Mouse (Mus musculus) forebrain, postnatal 0 days (tissue): ENCODE data around the gene Crygc. TPM values are rescaled to one million over a fixed set of nuclear protein-coding genes. Genes with fewer than 3 reads are reported as not detected.
"Not testable (repeated sequence)": the region's sequence is repeated elsewhere in the genome, so short reads cannot be mapped to it uniquely, and the experiment has no call there.

Source experiments
- ATAC-seq: fragments of 200-750 bp; cut with Nextera tagmentation; 2 replicates; pipeline ENCODE4 v1.8.0; 2017; ENCODE audit warnings: mild to moderate bottlenecking, moderate library complexity
- DNase-seq: peaks from one replicate; pipeline ENCODE4 v3.0.0-alpha.2; 2015
- H3K27ac ChIP-seq: fragments of 300-500 bp; sonication (generic); 2 replicates; pipeline ENCODE4 v1.5.1; 2014; ENCODE audit warnings: low read depth, mild to moderate bottlenecking, antibody characterized with exemption, low read length, moderate library complexity, mixed read lengths
- H3K27me3 ChIP-seq: fragments of 300-500 bp; sonication (generic); 2 replicates; pipeline ENCODE4 v1.6.1; 2014; ENCODE audit warnings: mild to moderate bottlenecking, low read length, mixed read lengths; ENCODE audit not compliant: insufficient read depth
- H3K36me3 ChIP-seq: fragments of 300-500 bp; sonication (generic); 2 replicates; pipeline ENCODE4 v1.6.1; 2014; ENCODE audit warnings: mild to moderate bottlenecking, moderate library complexity; ENCODE audit not compliant: insufficient read depth
- H3K4me1 ChIP-seq: fragments of 300-500 bp; sonication (generic); 2 replicates; pipeline ENCODE4 v1.6.1; 2014; ENCODE audit warnings: antibody characterized with exemption; ENCODE audit not compliant: insufficient read depth
- H3K4me2 ChIP-seq: fragments of 300-500 bp; sonication (generic); 2 replicates; pipeline ENCODE4 v1.6.1; 2014; ENCODE audit warnings: low read depth, mild to moderate bottlenecking, moderate library complexity
- H3K4me3 ChIP-seq: fragments of 300-500 bp; sonication (generic); 2 replicates; pipeline ENCODE4 v1.5.1; 2014; ENCODE audit warnings: low read depth, low read length, mixed read lengths
- H3K9ac ChIP-seq: fragments of 300-500 bp; sonication (generic); 2 replicates; pipeline ENCODE4 v1.6.1; 2014; ENCODE audit warnings: mild to moderate bottlenecking
- H3K9me3 ChIP-seq: fragments of 300-500 bp; sonication (generic); 2 replicates; pipeline ENCODE4 v1.6.1; 2016; ENCODE audit warnings: low read length
- CTCF ChIP-seq: sonication (generic); IDR thresholded peaks from 2 replicates; pipeline ENCODE4 v1.5.1; 2016; ENCODE audit warnings: antibody characterized with exemption, control low read depth, low read depth
- WGBS: fragments of 180-500 bp; shearing (Covaris S2); extraction: QIAGEN DNeasy Blood & Tissue Kit; methylation state at CpG from one replicate; pipeline ENCODE4 v1.1.7; 2014; 5-methylcytosine and 5-hydroxymethylcytosine counted together
- polyA plus RNA-seq: library from polyadenylated mRNA; unstranded; fragments of >200 nt; fragmentation: Nextera tagmentation; extraction: Ambion mirVana; gene quantifications from 2 replicates; pipeline ENCODE4 v1.2.1, GENCODE M21; 2015
- total RNA-seq: library from RNA; depleted of rRNA; stranded (reverse); fragments of >200 nt; gene quantifications from 2 replicates; pipeline ENCODE4 v1.2.3, GENCODE M21; 2014

The Crygc gene
- total and polyA plus RNA-seq, 2 experiments from 2014 or later, result not detected

DNA sequence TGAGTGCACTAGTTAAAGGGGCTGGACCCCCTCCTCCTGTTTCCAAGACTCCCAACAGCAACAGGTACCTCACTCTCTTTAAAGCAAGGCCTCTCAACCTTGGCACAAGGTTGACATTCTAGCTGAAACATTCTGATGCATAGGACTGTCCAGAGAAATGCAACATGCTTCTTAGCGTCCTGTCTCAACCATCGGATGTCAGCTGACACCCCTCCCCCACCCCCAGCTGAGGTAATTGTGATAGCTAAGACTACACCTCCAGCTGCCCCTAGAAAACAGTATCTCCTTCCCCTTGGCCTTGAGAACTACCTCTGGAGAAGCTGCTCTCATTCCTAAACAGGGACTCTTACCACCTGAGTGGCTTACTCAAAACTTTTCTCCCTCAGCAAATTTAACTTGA lies 21.3 kb downstream of the Crygc start:
- TF ChIP-seq CTCF, result no peak
- WGBS, result 36% methylated on average over 2 of the region's 2 CpGs
- H3K4me3 ChIP-seq, result no peak overlapping the region

DNA sequence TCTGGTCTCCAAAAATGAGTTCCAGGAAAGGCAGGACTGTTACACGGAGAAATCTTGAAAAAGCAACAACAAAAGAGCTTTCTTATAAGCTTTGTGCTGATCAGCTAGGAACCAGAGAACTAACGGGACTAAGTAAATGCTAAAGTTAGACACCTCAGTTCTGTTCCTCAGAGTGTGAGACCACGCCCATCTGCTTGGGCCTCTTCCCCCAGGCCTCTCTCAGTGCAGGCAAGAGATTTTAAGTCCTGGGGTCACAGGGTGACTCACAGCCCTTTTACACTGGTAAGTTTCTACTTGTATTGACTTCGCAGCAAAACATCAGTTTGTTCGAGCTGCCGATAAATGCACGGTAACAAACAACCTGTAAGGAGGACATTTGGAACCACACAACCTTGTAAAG lies 21.8 kb downstream of the Crygc start:
- no peak for ATAC-seq
- no peaks in the 10 kb centered on the region for H3K4me1 ChIP-seq
- H3K9me3 ChIP-seq, result no peaks in the 10 kb centered on the region
- TF ChIP-seq CTCF, result no peak
- no peaks in the 10 kb centered on the region for H3K36me3 ChIP-seq
- WGBS, result 53% methylated on average over 7 of the region's 7 CpGs
- no peak overlapping the region for H3K9ac ChIP-seq
- no peaks in the 10 kb centered on the region for H3K27me3 ChIP-seq
- H3K4me3 ChIP-seq, result no peak overlapping the region
- H3K27ac ChIP-seq, result no peak overlapping the region
- DNase-seq, result no peak
- H3K4me2 ChIP-seq, result no peak overlapping the region

More for the DNA sequence above, 21.3 kb downstream of the Crygc start:
- no peak for ATAC-seq
- H3K9me3 ChIP-seq, result no peaks in the 10 kb centered on the region
- no peak for DNase-seq
- no peak overlapping the region for H3K4me2 ChIP-seq
- no peaks in the 10 kb centered on the region for H3K36me3 ChIP-seq
- no peak overlapping the region for H3K9ac ChIP-seq
- H3K27me3 ChIP-seq, result no peaks in the 10 kb centered on the region
- H3K4me1 ChIP-seq, result no peaks in the 10 kb centered on the region
- no peak overlapping the region for H3K27ac ChIP-seq

DNA sequence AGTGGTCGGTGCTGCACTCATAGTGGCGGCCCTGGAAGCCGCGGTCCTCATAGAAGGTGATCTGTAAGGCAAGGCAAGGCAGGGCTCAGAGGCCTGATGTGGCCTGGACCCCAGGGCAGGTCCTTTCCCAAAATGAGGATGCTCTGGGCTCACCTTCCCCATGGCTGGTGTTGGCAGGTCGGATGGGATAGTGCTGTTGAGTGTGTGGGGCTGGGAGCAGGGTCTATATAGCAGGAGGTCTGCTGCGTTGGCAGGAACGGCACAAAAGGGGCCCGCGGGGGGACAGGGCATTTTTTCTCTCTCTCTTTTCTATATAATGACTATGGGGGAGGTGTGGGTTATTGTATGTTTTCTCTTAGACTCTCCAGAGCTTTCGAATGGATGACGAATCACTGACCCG lies 22.5 kb downstream of the Crygc start, which contains the start of gene Cryge:
TSS of gene Cryge (minus strand) at position 198 of the 400 bp plus-strand sequence.
- not testable (repeated sequence) for H3K9ac ChIP-seq, H3K27me3 ChIP-seq, ATAC-seq, H3K4me3 ChIP-seq, H3K4me2 ChIP-seq, H3K36me3 ChIP-seq, H3K4me1 ChIP-seq, H3K9me3 ChIP-seq, DNase-seq, H3K27ac ChIP-seq
- 20% methylated on average over 8 of the region's 12 CpGs for WGBS

DNA sequence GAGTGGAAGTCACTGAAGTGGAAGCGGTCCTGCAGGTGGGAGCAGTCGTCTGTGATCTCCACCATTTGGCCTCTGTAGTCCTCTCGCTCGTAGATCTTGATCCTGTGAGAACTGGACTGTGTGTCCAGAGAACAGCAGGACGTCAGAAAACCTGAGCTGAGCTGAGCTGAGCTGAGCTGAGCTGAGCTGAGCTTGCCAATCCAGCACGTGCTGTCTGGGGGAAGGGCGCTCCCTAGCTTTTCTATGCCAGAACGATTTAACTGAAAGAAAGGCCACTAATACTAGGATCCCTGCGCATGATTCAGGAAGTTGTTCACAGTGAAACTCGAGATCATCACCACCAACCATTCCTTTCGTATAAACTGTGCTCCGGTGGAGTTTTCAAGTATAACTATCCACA lies 24.7 kb downstream of the Crygc start:
- 61% methylated on average over 12 of the region's 12 CpGs for WGBS
- no peak for TF ChIP-seq CTCF
- no peaks in the 10 kb centered on the region for H3K27me3 ChIP-seq
- DNase-seq (no peak), ATAC-seq (peak; percentile 40; the same call in 1 of the 2 replicates)
- no peaks in the 10 kb centered on the region for H3K4me1 ChIP-seq
- no peak overlapping the region for H3K4me2 ChIP-seq
- no peak overlapping the region for H3K9ac ChIP-seq
- H3K9me3 ChIP-seq, result no peaks in the 10 kb centered on the region
- H3K36me3 ChIP-seq, result no peaks in the 10 kb centered on the region
- no peak overlapping the region for H3K4me3 ChIP-seq
- H3K27ac ChIP-seq, result no peak overlapping the region

DNA sequence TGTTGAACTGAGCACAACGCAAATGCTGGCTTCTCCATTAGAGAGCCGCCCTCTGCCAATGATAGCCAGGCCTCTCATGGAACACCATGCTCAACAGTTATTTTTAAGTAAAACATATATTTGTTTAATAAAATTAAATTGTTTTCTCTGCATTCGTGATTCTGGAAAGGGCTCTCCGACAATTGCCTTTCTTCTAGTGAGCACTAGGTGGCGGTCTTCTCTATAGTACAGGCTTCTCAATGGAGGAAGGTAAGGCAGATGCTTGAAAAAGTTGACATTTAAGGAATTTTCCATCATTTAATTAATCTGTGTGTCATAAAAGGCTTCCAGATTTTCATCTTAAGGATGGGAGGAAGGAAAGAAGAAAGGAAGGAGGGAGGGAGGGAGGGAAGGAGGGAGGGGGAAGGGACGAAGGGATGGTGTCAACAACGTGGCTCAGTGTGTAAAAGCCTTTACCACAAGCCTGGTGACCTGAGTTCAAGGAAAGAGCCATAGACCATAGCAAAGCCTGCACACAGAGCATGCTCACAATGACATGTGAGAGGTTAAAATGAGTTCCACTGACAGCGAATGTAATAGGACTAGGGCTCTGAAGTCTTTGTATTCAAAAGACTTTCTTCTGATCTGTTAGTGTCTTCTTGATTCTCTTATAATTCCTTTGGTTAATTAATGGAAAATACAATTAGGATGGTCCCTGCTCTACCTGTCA lies 26.9 kb downstream of the Crygc start:
- H3K36me3 ChIP-seq, result no peaks in the 10 kb centered on the region
- H3K4me3 ChIP-seq, result no peak overlapping the region
- no peaks in the 10 kb centered on the region for H3K9me3 ChIP-seq
- H3K9ac ChIP-seq, result no peak overlapping the region
- no peaks in the 10 kb centered on the region for H3K4me1 ChIP-seq
- peak; percentile 61; the same call in 1 of the 2 replicates for ATAC-seq
- TF ChIP-seq CTCF, result peak; percentile 71
- DNase-seq, result peak; percentile 26
- no peak overlapping the region; the same call in 1 of the 2 replicates for H3K4me2 ChIP-seq
- H3K27me3 ChIP-seq, result no peaks in the 10 kb centered on the region
- WGBS, result 39% methylated on average over 8 of the region's 8 CpGs
- H3K27ac ChIP-seq, result no peak overlapping the region

DNA sequence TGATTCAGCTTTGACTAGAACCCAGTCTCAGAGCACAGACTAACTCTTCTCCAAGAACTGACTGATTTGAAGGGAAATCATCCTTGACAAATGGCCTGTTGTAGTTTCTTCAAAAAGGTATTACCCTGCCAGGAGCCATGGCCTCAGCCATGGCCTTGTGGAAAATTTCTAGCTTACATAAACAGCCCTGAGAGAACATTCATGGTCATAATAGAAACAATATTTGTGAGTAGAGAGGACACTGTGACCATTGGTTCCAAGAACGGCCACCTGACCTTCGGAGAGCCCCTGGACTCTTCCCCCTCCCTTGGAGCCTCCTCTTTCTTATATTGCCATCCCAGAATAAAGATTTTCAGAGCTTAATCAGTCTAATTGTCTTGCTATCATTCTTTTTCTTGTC lies 30.1 kb downstream of the Crygc start:
- Histone ChIP-seq H3K9me3 (no peaks in the 10 kb centered on the region), H3K36me3 (no peaks in the 10 kb centered on the region), H3K27me3 (no peaks in the 10 kb centered on the region), H3K4me3 (no peak overlapping the region), H3K4me2 (no peak overlapping the region), H3K27ac (no peak overlapping the region), H3K9ac (no peak overlapping the region), H3K4me1 (no peaks in the 10 kb centered on the region)
- ATAC-seq (no peak), DNase-seq (no peak)
- 77% methylated on average over 2 of the region's 2 CpGs for WGBS
- TF ChIP-seq CTCF, result no peak

DNA sequence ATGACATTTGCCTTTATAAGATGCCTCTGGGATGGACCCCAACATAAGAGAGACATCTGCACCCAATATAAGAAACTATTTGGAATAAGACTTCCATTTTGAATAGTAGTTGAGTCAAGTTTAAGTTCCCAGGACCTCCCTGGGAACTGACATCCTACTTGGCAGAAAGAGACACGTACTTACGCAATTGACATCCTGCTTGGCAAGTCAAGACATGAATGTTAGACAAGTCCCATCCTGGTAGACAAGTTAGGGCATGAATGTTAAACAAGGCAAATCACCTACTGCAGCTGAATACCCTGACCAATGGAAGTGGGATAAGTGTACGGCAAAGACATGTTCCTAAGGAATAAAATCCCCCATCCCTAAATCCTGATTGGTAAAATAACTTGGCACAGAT lies 31.7 kb downstream of the Crygc start:
- no peak overlapping the region for H3K9ac ChIP-seq
- no peak overlapping the region for H3K27ac ChIP-seq
- WGBS, result 94% methylated on average over 3 of the region's 3 CpGs
- ATAC-seq (no peak), DNase-seq (no peak)
- no peaks in the 10 kb centered on the region for H3K9me3 ChIP-seq
- TF ChIP-seq CTCF, result no peak
- H3K27me3 ChIP-seq, result no peaks in the 10 kb centered on the region
- no peaks in the 10 kb centered on the region for H3K4me1 ChIP-seq
- no peaks in the 10 kb centered on the region for H3K36me3 ChIP-seq
- no peak overlapping the region for H3K4me2 ChIP-seq
- no peak overlapping the region for H3K4me3 ChIP-seq
